Mouse (Mus musculus) lung, adult 2 months (tissue): ENCODE measurements at regions not wholly inside any gene's neighbourhood (a gene's known extent, or its start where the extent isn't known, plus 50 kb on each side); places are given as distances from the start of the nearest gene placed in this dataset.

Source experiments
- CTCF ChIP-seq: fragments of 200-500 bp; IDR thresholded peaks from 2 replicates; pipeline ENCODE4 v1.5.1; 2011; ENCODE audit warnings: mild to moderate bottlenecking, low read length, control low read depth; ENCODE audit not compliant: insufficient read depth
- POLR2A ChIP-seq: fragments of 200-500 bp; IDR thresholded peaks from 2 replicates; pipeline ENCODE4 v1.6.1; 2011; ENCODE audit warnings: low read depth, mild to moderate bottlenecking, control low read depth, low read length, borderline replicate concordance; ENCODE audit errors: extremely low read depth

DNA sequence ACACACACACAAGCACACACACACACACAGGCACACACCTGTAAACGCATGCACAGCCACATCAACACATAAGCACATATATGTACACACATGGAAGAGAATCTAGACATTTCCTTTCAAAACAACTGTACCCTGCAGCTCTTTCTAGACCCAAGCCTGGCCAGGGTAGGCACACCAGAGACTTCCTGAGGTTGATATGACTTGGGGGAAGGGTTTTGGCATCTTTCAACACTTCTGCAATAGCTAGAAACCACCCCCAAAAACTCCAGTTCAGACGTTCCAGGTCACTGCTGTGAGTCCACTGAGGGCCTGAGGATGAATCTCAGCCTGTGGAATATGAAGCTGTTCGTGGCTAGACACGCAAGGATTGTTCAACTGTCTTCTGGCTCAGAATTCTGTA, 632.6 kb downstream of the Insc start:
- TF ChIP-seq CTCF, result no peak
- TF ChIP-seq POLR2A, result no peak
